Mouse (Mus musculus) NIH3T3 (cell line): ENCODE data around the gene Dop1a.

Experiments used
- DNase-seq: peaks from one replicate; pipeline ENCODE4 v3.0.0-alpha.2; 2012; ENCODE audit warnings: low read depth

Dop1a gene

GRCm38 (mm10) chr9:86466990-86467870 is at the start of gene Dop1a:
Gene Dop1a (plus strand): TSS chr9:86467154.
- DNase-seq, result peak; percentile 93

- DNase-seq, result no peak
These were observed 49.0 kb upstream of the Dop1a start for GRCm38 (mm10) chr9:86417971-86418370.

GRCm38 (mm10) chr9:86419366-86419765 is 47.6 kb upstream of the Dop1a start:
- no peak for DNase-seq

- no peak for DNase-seq
These were observed 43.6 kb upstream of the Dop1a start for GRCm38 (mm10) chr9:86423331-86423730.

- no peak for DNase-seq
These were observed 31.4 kb upstream of the Dop1a start for GRCm38 (mm10) chr9:86435510-86435909.

- no peak for DNase-seq
These were observed 30.3 kb upstream of the Dop1a start for GRCm38 (mm10) chr9:86436608-86437007.

- no peak for DNase-seq
These were observed 28.5 kb upstream of the Dop1a start for GRCm38 (mm10) chr9:86438337-86439009.

GRCm38 (mm10) chr9:86442248-86442647 is 24.7 kb upstream of the Dop1a start:
- DNase-seq, result no peak

- DNase-seq, result peak; percentile 36
These were observed 20.1 kb upstream of the Dop1a start for GRCm38 (mm10) chr9:86446847-86447246.

GRCm38 (mm10) chr9:86447431-86447830 is 19.5 kb upstream of the Dop1a start:
- no peak for DNase-seq

- DNase-seq, result peak; percentile 84
These were observed 17.4 kb upstream of the Dop1a start for GRCm38 (mm10) chr9:86449581-86449980.

GRCm38 (mm10) chr9:86451094-86451493 is 15.9 kb upstream of the Dop1a start:
- no peak for DNase-seq

- DNase-seq, result peak; percentile 76
These were observed 15.3 kb upstream of the Dop1a start for GRCm38 (mm10) chr9:86451617-86452016.

GRCm38 (mm10) chr9:86453626-86454025 is 13.3 kb upstream of the Dop1a start:
- no peak for DNase-seq

GRCm38 (mm10) chr9:86464151-86465105 is 2.5 kb upstream of the Dop1a start, which contains the start of gene Ube2cbp:
Gene Ube2cbp (minus strand): TSS chr9:86464950.
- peak; percentile 94 for DNase-seq

GRCm38 (mm10) chr9:86475956-86476355 is 9.0 kb downstream of the Dop1a start:
- DNase-seq, result no peak

GRCm38 (mm10) chr9:86476763-86477162 is 9.8 kb downstream of the Dop1a start:
- DNase-seq, result no peak

- DNase-seq, result no peak
These were observed 11.6 kb downstream of the Dop1a start for GRCm38 (mm10) chr9:86478414-86479093.

- no peak for DNase-seq
These were observed 15.3 kb downstream of the Dop1a start for GRCm38 (mm10) chr9:86482236-86482635.

GRCm38 (mm10) chr9:86491740-86492139 is 24.8 kb downstream of the Dop1a start:
- no peak for DNase-seq

GRCm38 (mm10) chr9:86496261-86496660 is 29.3 kb downstream of the Dop1a start:
- peak; percentile 68 for DNase-seq
